Mouse (Mus musculus) kidney, embryonic 15.5 days (tissue): ENCODE measurements around the gene Adam10. TPM values are rescaled to one million over a fixed set of nuclear protein-coding genes. Genes with fewer than 3 reads are reported as not detected.
A peak's percentile ranks its signal among the peaks of the same experiment; 100 is the strongest.

Experiments used
- ATAC-seq: fragments of 200-750 bp; cut with Nextera tagmentation; replicated peaks from 2 replicates; pipeline ENCODE4 v1.8.0; 2017; ENCODE audit warnings: moderate TSS enrichment; ENCODE audit not compliant: low FRiP score
- H3K27ac ChIP-seq: fragments of 300-500 bp; sonication (generic); 2 replicates; pipeline ENCODE4 v1.5.1; 2015; ENCODE audit warnings: mild to moderate bottlenecking, inconsistent platforms
- H3K27me3 ChIP-seq: fragments of 300-500 bp; sonication (generic); 2 replicates; pipeline ENCODE4 v1.6.1; 2015; ENCODE audit warnings: inconsistent platforms
- H3K36me3 ChIP-seq: fragments of 300-500 bp; sonication (generic); 2 replicates; pipeline ENCODE4 v1.6.1; 2015; ENCODE audit warnings: inconsistent platforms
- H3K4me1 ChIP-seq: fragments of 300-500 bp; sonication (generic); 2 replicates; pipeline ENCODE4 v1.6.1; 2015; ENCODE audit warnings: inconsistent platforms
- H3K4me2 ChIP-seq: fragments of 300-500 bp; sonication (generic); 2 replicates; pipeline ENCODE4 v1.6.1; 2015; ENCODE audit warnings: moderate library complexity, mild to moderate bottlenecking, inconsistent platforms
- H3K4me3 ChIP-seq: fragments of 300-500 bp; sonication (generic); replicated peaks from 2 replicates; pipeline ENCODE4 v1.5.1; 2015; ENCODE audit warnings: mild to moderate bottlenecking, inconsistent platforms
- H3K9ac ChIP-seq: fragments of 300-500 bp; sonication (generic); 2 replicates; pipeline ENCODE4 v1.6.1; 2015; ENCODE audit warnings: mild to moderate bottlenecking, inconsistent platforms
- H3K9me3 ChIP-seq: fragments of 300-500 bp; sonication (generic); replicated peaks from 2 replicates; pipeline ENCODE4 v1.6.1; 2016; ENCODE audit warnings: inconsistent platforms
- WGBS: fragments of 180-500 bp; shearing (Covaris S2); methylation state at CpG from one replicate; pipeline ENCODE4 v1.1.7; 2015; ENCODE audit warnings: mixed read lengths; 5-methylcytosine and 5-hydroxymethylcytosine counted together
- polyA plus RNA-seq: library from polyadenylated mRNA; unstranded; fragments of >200 nt; fragmentation: Nextera tagmentation; extraction: Ambion mirVana; gene quantifications from 2 replicates; pipeline ENCODE4 v1.2.1, GENCODE M21; 2015

Gene Adam10
- polyA plus RNA-seq, 1 experiment from 2014 or later, result 88.3 TPM

DNA sequence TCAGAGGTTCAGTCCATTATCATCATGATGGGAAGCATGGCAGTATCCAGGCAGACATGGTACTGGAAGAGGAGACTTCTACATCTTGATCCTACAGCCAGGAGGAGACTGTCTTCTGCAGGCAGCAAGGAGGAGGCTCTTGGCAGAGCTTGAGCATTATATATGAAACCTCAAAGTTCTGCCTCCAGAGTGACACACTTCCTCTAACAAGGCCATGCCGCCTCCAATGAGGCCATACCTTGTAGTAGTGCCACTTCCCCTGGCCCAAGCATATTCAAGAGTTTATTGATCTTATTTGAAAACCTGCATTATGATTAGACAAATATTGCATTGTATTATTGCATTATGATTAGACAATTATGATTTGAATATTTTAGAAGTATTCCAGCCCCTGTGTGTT lies 27.6 kb downstream of the Adam10 start:
- H3K4me1 ChIP-seq, result no peaks in the 10 kb centered on the region
- H3K9ac ChIP-seq, result no peak overlapping the region
- H3K4me2 ChIP-seq, result no peak overlapping the region
- H3K9me3 ChIP-seq, result no peaks in the 10 kb centered on the region
- no peak overlapping the region for H3K4me3 ChIP-seq
- WGBS, result 92% methylated on average over 1 of the region's 1 CpGs
- ATAC-seq, result no peak
- H3K36me3 ChIP-seq, result peaks cover 21% of the 10 kb centered on the region
- no peaks in the 10 kb centered on the region for H3K27me3 ChIP-seq
- no peak overlapping the region for H3K27ac ChIP-seq

DNA sequence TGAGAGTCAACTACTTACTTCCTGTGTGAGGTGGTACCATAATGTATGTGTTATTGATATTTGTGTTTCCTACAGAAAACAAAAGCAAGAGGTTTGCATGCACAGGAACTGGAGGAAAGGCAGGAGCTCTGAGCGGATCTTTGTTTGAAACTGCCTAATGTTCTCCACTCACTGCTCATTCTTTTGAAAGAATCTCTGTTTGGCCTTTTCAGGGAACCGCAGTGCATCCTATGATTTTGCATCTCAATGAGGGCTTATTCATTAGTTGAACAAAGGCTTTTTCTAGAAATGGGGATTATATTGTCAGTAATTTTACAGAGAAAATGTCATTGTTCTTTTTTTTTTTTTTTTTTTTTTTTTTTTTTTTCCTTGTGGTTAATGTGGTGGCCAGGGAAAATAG lies 50.7 kb downstream of the Adam10 start:
- Histone ChIP-seq H3K4me2 (no peak overlapping the region), H3K9ac (no peak overlapping the region), H3K9me3 (no peaks in the 10 kb centered on the region), H3K4me1 (0 out of 2 replicates have a peak, but pooled peaks cover 3% of the 10 kb centered on the region), H3K4me3 (no peak overlapping the region), H3K27ac (no peak overlapping the region), H3K27me3 (no peaks in the 10 kb centered on the region), H3K36me3 (peaks cover 5% of the 10 kb centered on the region; the same call in 1 of the 2 replicates)
- 88% methylated on average over 2 of the region's 2 CpGs for WGBS
- no peak for ATAC-seq

DNA sequence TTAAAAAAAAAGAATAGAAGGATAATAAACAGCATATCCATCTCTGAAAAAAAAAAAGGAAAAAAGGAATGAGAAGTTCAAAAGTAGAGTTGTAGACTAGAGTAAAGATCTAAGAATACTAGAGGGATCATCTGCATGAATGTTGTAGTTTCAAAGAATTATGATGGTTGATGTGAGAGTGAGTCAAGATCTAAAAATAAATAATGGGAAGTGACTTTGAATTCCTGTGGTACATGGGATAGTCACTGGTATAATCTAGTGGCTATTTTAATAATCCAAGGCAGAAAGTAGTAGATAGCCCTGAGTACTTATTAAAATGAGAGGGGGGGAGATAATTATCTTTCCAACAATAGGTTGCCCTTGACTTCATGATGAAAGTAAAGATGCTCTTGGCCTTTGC lies 52.3 kb downstream of the Adam10 start:
- Histone ChIP-seq H3K4me2 (no peak overlapping the region), H3K4me3 (no peak overlapping the region), H3K9me3 (no peaks in the 10 kb centered on the region), H3K27ac (no peak overlapping the region), H3K36me3 (peaks cover 3% of the 10 kb centered on the region; the same call in 1 of the 2 replicates), H3K9ac (no peak overlapping the region), H3K4me1 (0 out of 2 replicates have a peak, but pooled peaks cover 3% of the 10 kb centered on the region), H3K27me3 (no peaks in the 10 kb centered on the region)
- no peak for ATAC-seq

DNA sequence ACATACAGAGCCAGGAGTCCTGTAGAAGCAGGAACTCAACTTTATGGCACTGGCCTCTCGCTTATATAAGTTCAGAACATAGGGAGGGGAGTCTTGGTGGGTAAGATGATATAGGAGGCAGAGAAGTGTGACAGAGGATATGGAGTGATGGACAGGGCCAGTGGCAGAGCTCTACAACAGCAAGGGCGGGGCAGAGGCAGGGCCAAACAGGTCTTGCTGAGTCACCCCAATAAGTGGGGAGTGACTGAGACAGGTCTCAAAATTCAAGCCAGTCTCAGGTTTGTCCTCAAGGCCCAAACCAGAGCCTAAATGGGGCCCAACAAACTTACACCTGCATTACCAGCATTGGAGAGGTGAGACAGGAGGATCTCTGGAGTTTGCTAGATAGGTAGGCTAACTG lies 54.4 kb downstream of the Adam10 start:
- Histone ChIP-seq H3K4me3 (no peak overlapping the region), H3K4me1 (0 out of 2 replicates have a peak, but pooled peaks cover 3% of the 10 kb centered on the region), H3K9ac (no peak overlapping the region), H3K27ac (no peak overlapping the region), H3K9me3 (no peaks in the 10 kb centered on the region), H3K27me3 (no peaks in the 10 kb centered on the region), H3K36me3 (peaks cover 3% of the 10 kb centered on the region; the same call in 1 of the 2 replicates), H3K4me2 (no peak overlapping the region)
- WGBS, result 66% methylated on average over 2 of the region's 2 CpGs
- 0 out of 2 replicates have a peak, but pooled peaks have one; percentile 46 for ATAC-seq

DNA sequence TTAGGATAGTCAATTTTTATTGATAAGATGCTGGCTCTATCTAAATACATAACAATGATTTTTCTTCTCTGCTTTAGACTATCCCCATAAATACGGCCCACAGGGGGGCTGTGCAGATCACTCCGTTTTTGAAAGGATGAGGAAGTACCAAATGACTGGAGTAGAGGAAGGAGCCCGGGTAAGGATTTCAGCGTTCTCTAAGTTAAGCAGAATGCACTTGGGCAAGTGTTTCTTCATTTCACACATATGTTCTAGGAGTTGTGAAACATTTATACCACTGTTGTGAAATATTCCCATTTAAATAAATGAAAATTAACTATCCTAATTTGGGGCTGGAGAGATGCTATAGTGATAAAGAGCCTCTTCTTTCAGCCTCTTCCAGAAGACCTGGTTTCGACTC lies 61.2 kb downstream of the Adam10 start:
- H3K4me2 ChIP-seq, result no peak overlapping the region
- no peaks in the 10 kb centered on the region for H3K9me3 ChIP-seq
- H3K27me3 ChIP-seq, result no peaks in the 10 kb centered on the region
- no peaks in the 10 kb centered on the region for H3K4me1 ChIP-seq
- H3K4me3 ChIP-seq, result no peak overlapping the region
- no peak for ATAC-seq
- no peak overlapping the region for H3K9ac ChIP-seq
- H3K36me3 ChIP-seq, result peaks cover 15% of the 10 kb centered on the region
- 86% methylated on average over 5 of the region's 5 CpGs for WGBS
- H3K27ac ChIP-seq, result no peak overlapping the region

DNA sequence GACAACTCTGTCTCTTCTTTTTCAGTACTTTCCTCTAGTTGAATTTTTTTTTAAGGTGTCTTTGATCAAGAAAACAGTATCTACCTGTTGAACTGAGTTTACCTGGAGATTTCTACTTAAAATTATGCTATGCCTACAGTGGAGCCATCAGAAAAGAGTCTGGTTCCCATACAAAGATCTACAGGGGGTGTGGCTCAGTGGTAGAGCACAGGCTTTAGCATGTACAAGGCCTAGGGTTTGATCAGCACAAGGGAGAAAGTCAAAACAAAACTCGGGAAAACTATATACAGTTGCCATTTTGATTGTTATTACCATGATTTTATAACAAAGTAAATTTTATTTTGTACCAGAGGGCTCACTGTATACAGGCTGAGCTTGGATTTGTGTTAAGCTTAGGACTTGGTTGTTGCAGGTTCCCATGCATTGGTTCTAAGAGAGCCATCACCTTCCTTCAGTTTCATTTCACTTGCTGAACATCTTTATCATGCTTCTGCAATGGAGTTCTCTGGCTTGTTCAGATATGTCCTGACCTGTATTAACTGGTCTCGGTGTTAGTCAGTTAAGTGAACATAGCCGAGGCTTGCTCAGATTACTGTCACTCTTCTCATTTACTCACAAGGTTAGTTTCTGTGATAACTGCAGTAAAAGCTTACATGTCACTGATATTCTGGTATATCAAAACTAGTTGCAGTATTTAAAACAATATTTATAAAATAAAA lies 72.9 kb downstream of the Adam10 start:
- Histone ChIP-seq H3K27me3 (no peaks in the 10 kb centered on the region), H3K36me3 (peaks cover 53% of the 10 kb centered on the region), H3K9me3 (no peaks in the 10 kb centered on the region), H3K9ac (no peak overlapping the region), H3K27ac (no peak overlapping the region), H3K4me1 (no peaks in the 10 kb centered on the region), H3K4me3 (no peak overlapping the region), H3K4me2 (no peak overlapping the region)
- WGBS, result 89% methylated on average over 3 of the region's 3 CpGs
- ATAC-seq, result no peak

DNA sequence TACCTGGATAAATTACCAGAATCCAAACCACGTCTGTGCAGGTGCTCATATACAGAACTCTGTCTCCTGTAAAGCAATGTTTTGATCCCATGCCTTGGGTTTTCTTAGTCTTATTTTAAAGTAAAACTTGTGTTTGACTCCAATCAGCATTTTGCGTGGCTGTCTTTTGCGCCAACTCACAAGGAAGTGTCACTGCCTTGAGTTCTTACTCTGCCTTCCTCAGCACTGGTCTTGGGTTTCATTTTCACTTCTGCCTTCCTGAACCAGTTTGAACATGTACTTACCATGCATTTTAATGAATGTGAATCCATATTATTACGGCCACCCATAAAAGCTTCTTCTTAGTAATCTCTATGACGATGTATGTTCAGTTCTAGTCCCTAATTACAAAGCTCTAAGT lies 82.2 kb downstream of the Adam10 start:
- Histone ChIP-seq H3K4me3 (no peak overlapping the region), H3K9me3 (no peaks in the 10 kb centered on the region), H3K36me3 (peaks cover 71% of the 10 kb centered on the region), H3K27me3 (no peaks in the 10 kb centered on the region), H3K9ac (no peak overlapping the region), H3K4me1 (no peaks in the 10 kb centered on the region), H3K4me2 (no peak overlapping the region), H3K27ac (0 out of 2 replicates have a peak overlapping the region, but pooled peaks have one; percentile 3)
- ATAC-seq, result no peak
- 92% methylated on average over 5 of the region's 5 CpGs for WGBS

DNA sequence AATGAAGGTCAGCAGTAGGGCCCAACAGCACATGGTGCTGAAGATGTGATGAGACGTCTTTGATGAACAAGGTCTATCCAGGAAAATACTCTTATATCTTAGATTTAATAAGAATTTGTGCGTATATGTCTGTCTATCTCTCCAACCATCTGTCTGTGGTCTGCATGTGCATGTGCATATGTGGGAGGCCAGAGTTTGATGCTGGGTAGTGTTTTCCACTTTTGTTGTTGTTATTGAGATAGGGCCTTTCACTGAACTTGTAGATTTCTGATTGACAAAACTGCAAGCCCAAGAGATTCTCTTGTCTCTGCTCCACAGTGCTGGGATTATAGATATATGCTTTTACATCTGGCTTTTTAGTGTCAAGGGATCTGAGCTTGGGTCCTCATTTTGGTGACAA lies 96.7 kb downstream of the Adam10 start:
- H3K36me3 ChIP-seq, result peaks cover 51% of the 10 kb centered on the region
- H3K27ac ChIP-seq, result no peak overlapping the region
- H3K27me3 ChIP-seq, result no peaks in the 10 kb centered on the region
- 93% methylated on average over 2 of the region's 2 CpGs for WGBS
- no peaks in the 10 kb centered on the region for H3K4me1 ChIP-seq
- no peaks in the 10 kb centered on the region for H3K9me3 ChIP-seq
- H3K9ac ChIP-seq, result no peak overlapping the region
- no peak overlapping the region for H3K4me2 ChIP-seq
- H3K4me3 ChIP-seq, result no peak overlapping the region
- ATAC-seq, result no peak

DNA sequence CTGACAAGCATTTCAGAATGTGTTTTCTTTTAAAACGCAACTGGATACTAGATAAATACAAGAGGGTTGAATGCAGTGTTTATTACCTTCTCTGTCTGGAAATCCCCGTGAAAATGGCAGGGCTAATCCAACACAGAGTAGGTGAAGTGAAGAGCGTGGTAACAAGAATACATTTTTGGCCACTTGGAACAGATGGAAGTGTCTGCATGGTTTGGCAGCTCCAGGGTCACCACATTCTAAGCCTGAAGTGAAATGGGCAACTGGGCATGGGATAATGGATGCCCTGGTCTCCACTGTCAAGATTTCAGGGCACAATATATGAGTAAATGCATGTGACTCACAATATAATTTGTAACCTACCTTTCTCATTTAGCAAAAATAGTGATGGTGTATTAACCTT lies 103.4 kb downstream of the Adam10 start:
- Histone ChIP-seq H3K4me3 (no peak overlapping the region), H3K9me3 (no peaks in the 10 kb centered on the region), H3K36me3 (peaks cover 29% of the 10 kb centered on the region), H3K4me1 (peaks cover 6% of the 10 kb centered on the region; the same call in 1 of the 2 replicates), H3K4me2 (no peak overlapping the region), H3K27me3 (no peaks in the 10 kb centered on the region), H3K27ac (no peak overlapping the region), H3K9ac (no peak overlapping the region)
- WGBS, result 38% methylated on average over 3 of the region's 3 CpGs
- ATAC-seq, result no peak

DNA sequence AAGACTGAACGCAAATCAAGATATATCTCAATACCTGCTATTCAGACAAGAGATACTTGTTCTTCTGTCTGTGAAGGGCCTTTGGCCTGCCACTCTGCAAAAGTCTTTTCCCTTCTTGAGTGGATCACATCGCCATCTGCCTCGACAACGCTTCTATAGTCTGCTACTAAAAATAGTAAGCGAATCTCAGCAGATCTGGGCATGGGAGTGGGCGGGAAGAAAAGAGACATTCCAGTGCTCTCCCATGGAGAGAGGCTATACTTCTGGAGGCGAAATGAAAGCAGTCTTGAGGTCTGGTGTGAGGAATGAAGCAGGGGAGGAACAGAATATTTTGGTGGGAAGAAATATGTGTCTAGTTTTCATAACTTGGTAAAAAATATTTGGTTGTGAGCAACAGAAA lies 109.9 kb downstream of the Adam10 start:
- WGBS, result 79% methylated on average over 7 of the region's 7 CpGs
- no peak for ATAC-seq
- H3K9me3 ChIP-seq, result no peaks in the 10 kb centered on the region

DNA sequence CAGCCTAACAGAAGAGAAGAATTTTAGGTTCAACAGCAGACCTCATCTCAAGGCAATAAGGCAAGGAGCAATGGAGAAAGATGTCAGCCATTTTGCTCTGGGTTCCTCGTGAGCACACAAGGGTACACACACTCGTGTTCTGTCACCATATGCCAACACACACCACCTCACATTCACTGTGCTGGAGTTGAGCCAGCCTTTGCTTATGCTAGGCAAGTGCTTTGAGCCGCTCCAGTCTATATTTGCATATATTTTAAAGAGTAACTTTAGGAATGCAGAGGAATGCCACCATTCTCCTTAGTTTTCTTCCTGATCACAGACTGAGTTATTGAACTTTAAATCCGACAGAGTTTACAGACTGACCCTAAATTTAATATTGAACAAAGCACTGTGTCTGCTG lies 111.8 kb downstream of the Adam10 start:
- H3K4me2 ChIP-seq, result no peak overlapping the region
- WGBS, result 79% methylated on average over 4 of the region's 4 CpGs
- H3K4me1 ChIP-seq, result peaks cover 10% of the 10 kb centered on the region; the same call in 1 of the 2 replicates
- H3K36me3 ChIP-seq, result no peaks in the 10 kb centered on the region; the same call in 1 of the 2 replicates
- no peaks in the 10 kb centered on the region for H3K27me3 ChIP-seq
- H3K27ac ChIP-seq, result no peak overlapping the region
- no peak for ATAC-seq
- H3K4me3 ChIP-seq, result no peak overlapping the region
- no peak overlapping the region for H3K9ac ChIP-seq
- no peaks in the 10 kb centered on the region for H3K9me3 ChIP-seq

More for the DNA sequence above, 109.9 kb downstream of the Adam10 start:
- no peak overlapping the region for H3K4me2 ChIP-seq
- peaks cover 6% of the 10 kb centered on the region; the same call in 1 of the 2 replicates for H3K4me1 ChIP-seq
- H3K27me3 ChIP-seq, result no peaks in the 10 kb centered on the region
- no peak overlapping the region for H3K4me3 ChIP-seq
- no peak overlapping the region for H3K27ac ChIP-seq
- H3K9ac ChIP-seq, result no peak overlapping the region
- no peaks in the 10 kb centered on the region; the same call in 1 of the 2 replicates for H3K36me3 ChIP-seq

DNA sequence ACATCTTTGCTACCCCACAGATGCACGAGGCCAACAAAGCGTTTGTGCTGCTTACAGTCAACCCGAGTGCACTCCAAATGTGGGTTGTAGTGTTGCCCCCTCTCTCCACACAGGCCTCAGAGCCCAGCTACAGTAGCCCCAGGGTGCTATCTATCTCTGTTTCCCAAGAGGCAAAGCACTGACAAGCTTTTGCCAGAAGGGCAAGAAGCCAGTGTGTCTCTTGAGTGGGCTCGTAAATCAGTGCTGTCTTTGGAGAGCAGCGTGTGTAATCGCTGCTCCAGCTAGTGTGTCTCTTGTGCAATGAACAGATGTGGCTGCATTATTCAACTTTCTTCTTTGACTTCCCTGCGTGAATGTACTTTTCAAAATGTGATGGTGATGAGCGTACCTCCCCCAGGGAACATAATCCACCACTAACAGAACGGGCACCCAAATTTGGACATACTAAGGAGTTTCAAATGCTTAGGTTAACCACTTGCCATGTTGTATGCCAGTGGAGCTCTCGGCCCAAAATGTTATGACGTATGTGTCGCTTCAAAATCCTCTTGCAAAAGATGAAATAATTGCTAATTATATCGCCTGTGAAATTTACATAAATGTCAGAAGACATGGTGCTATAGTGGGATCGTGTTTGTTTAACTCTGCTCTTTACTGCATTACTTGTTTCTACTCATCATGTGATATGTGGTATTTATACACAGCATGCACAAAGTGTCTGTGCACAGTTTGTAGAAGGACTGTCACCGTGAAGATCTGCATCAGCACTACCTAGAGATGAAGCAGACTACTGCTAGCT lies 116.0 kb downstream of the Adam10 start:
- H3K27ac ChIP-seq, result no peak overlapping the region
- WGBS, result 62% methylated on average over 15 of the region's 15 CpGs
- no peak overlapping the region for H3K4me3 ChIP-seq
- H3K9ac ChIP-seq, result no peak overlapping the region
- no peaks in the 10 kb centered on the region for H3K27me3 ChIP-seq
- H3K4me1 ChIP-seq, result peaks cover 4% of the 10 kb centered on the region; the same call in 1 of the 2 replicates
- no peaks in the 10 kb centered on the region for H3K36me3 ChIP-seq
- no peaks in the 10 kb centered on the region for H3K9me3 ChIP-seq
- ATAC-seq, result no peak
- H3K4me2 ChIP-seq, result no peak overlapping the region
